Mouse (Mus musculus) heart, adult 2 months (tissue): ENCODE data around the gene Dcps.

ENCODE experiments used
- CTCF ChIP-seq: fragments of 200-600 bp; IDR thresholded peaks from 2 replicates; pipeline ENCODE4 v1.8.1; 2022; ENCODE audit warnings: antibody characterized with exemption, mild to moderate bottlenecking, moderate library complexity
- EP300 ChIP-seq: fragments of 200-500 bp; IDR thresholded peaks from 2 replicates; pipeline ENCODE4 v1.6.1; 2011; ENCODE audit warnings: low read depth, low read length, control low read depth; ENCODE audit not compliant: insufficient read depth

DNA sequence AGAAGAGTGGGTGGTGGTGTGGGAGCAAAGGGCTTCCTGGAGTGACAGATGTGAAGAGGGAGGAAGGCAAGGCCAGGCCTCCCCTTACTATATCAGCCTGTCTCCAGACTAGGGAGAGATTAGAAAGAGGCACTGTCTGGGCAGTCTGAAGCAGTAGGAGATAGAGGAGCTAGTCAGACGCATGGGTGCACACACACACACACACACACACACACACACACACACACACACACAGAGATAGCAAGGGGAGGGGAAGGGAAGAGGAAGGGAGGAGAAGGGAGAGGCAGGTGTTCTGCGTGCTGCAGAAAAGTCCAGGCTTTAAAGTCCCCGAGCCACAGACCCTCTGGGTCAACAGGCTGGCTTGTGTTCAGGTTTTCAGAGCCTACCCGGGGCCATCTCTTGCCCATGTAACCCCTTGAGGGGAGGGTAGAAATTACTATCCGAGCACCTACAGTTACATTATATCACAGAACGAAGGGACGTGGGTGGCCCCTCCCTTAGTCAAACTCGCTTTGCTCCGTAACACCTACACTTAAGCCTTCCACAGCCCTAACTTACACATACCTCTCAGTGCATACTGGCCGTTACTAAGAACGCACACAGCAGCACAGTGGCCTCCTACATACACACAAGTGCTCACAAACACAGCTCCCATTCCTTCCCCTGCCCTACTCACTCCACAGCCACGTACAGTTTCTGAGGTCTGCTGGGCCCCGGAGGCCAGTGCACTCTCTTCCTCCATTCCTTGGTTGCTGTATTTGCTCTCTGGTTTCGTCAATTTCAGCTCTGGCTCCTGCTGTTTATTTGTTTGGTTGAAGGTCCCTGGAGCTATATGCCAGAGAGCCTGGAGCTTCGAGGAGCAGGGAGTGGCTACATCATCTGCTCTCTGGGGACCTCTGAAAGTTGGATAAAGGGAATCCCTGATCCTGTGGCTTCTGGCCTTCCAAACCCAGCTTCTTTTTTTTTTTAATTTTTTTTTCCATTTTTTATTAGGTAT is 69.7 kb downstream of the Dcps start:
- TF ChIP-seq CTCF: no peak
- no peak for TF ChIP-seq EP300
